Mouse (Mus musculus) heart, adult 11 months (tissue): ENCODE results near the gene A930017K11Rik.

Source experiments
- DNase-seq: peaks from one replicate; pipeline ENCODE4 v3.0.0; 2022

Gene A930017K11Rik

DNA sequence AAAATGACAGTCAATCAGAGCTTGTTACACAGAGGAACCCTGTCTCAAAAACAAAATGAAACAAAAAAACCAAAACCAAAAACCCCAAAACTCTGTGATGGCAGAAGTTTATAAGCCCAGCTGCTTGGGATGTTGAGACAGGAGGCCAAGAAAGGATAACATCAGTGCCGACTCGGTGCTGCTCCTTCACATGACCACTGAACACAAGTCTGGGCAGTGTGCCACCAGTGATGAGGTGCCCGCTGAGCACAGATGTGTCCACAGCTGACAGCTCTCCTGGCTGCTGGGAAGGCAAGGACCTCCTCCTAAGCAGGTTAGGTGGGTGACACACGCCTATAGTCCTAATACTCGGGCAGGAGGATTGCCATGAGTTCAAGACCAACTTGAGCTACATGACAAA is 30.2 kb downstream of the A930017K11Rik start:
- DNase-seq, result peak; percentile 92

DNA sequence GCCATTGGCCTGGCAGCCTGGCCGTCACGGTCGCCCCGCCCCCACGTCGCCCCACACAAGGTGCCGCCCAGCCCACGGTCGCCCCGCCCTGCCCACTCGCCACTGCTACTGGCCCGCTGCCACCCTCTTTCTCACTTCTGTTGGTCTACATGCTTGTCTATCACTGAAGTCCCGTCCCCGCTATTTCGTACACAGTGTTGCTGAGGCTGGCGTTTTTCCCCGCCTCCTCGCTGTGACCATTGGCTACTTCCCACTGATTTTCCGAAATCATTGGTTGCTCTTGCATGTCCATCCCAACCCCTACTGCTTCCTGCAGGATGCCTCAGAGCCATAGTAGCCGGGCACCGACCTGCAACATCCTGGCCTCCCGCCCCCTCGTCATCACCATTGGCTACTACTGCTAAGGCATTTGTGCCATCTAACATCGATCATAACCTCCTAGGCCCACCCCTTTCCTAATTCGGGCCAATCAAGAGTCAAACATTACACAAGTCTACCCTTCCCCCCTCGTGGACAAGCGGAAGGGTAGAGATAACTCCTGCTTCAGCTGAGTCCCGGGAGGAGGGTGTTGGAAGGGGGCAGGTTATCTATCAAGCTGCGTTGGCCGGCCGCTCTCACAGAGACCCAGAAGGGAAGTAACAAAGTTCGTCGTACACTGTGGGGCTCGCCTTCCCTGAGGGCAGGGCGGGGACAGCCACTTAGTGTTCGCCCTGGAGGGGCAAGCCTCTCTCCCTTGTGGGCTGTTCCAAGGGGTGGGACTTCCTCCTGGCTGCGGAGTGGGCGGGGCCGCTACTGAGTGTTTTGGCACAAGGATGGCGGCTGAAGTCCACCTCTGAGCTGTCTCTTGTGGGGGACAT is 32.4 kb downstream of the A930017K11Rik start:
- peak; percentile 100 for DNase-seq

DNA sequence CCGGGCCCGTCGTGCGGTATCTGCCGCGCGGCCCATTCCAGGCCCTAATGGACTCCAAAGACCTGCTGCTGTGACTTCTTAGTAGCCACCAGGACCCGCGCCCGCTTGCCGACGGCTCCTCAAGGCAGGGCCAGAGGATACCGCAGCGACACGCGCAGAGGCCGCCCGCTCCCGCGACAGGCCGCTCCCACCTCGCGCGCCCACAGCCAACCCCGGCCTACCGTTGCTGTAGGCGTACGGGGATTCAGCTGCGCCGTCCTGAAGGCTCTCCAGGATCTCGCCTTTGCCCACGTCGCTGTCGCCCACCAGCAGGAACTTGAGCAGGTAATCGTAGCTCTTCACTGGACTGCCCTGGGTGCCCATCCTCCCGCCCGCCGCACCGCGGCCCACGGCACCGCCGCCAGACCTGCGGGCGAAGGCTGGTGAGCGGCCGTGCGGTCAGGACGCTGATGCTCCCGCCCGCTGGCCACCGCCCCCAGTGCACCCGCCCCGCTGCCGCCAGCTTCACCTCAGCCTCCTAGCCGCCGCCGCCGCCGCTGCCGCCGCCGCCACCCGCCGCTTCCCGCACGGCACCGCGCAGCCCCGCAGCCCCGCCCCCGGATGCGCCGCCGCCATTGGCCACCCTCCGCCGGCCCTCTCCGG is 33.1 kb downstream of the A930017K11Rik start, which contains the start of gene Rab40c:
Gene Rab40c, minus strand, starts transcription at position 584 of the 642 bp plus-strand sequence.
- DNase-seq, result no peak

GRCm38 (mm10) chr17:25918037-25918750 is 34.2 kb downstream of the A930017K11Rik start:
- no peak for DNase-seq

DNA sequence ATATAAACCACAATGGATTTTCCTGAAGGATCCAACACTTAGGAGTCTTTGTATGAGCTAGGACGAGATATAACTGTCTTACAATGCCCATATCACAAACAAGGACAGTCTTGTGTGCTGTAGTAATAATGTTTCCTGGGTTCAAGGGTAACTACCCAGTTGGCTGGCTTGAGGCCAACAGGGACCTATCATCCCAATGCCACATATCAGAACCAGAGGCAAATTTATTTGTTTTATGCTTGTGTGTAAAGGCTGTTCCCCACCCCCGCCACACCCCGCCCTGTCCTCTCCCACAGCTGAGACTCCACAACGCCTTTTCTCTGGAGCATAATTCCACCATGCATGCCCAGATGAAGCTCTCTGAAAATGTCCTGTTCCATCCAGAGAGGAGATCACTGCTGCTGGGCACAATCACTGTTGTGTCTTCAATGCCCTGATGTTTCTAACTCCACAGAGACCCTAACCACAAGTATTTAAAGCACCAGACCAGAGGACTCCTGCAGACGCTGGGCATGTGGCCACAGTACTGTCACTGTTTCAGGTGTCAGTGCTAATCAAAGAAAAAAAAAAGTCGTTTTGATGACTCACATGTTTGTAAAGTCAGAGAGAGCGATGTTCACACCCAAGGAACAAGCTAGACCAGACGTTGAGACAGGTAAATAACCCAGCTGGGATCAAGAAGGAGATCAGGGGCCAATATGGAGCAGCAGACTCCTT is 35.3 kb downstream of the A930017K11Rik start:
- DNase-seq, result no peak

GRCm38 (mm10) chr17:25914295-25914694 is 38.1 kb downstream of the A930017K11Rik start:
- DNase-seq, result no peak

- peak; percentile 96 for DNase-seq
Observed at GRCm38 (mm10) chr17:25913877-25914275, 38.5 kb downstream of the A930017K11Rik start.

DNA sequence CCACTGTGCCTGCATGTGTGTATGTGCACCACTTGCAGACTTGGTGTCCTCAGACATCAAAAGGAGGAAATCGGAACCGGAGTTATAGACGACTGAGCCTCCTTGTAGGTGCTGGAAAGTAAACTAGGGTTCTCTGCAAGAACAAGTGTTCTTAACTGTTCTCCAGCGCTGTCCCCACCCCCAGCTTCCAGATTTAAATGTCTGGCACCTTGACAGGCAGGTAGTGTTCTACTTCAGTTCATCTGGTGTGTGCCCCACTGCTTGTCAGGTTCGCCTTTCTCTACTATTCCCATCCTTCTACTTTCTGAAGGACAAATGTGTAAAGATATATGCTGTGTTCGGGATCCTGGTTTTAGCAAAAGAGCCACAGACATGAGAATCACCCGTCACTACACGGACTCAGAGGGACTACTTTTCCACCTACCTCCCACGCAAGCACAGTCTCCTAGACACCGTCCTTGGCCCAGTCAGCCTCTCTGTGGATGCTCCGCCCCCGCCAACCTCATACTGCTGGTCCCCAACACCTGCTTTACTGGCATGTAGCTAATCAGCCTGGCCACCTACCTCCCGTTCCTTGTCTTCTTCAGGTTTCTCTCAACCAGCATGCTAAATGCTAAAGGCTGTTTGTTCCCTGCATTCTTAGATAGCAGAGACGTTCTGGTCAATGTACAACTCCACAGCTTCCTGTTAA is 39.0 kb downstream of the A930017K11Rik start:
- DNase-seq, result peak; percentile 94

GRCm38 (mm10) chr17:25911816-25912215 is 40.5 kb downstream of the A930017K11Rik start:
- DNase-seq, result peak; percentile 95

- DNase-seq, result no peak
Observed at GRCm38 (mm10) chr17:25907640-25908039, 44.7 kb downstream of the A930017K11Rik start.

DNA sequence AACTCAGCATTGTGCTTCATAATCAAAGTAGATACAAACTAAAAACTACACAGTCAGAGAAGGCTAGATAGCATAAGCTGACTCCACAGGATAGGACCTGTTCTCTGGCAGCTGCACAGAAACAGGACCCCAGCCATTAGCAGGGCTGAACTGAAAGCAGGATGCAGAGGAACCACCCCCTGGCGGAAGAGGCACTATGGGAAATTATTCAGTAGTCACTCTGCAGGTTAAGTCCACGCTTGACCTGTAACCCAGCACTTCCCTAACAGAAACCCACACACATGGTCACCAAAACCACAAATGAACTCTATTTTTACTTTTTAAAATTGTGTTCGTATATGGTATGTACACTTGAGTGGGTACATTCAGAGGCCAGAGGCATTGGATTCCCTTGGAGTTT is 49.3 kb downstream of the A930017K11Rik start:
- DNase-seq, result no peak

DNA sequence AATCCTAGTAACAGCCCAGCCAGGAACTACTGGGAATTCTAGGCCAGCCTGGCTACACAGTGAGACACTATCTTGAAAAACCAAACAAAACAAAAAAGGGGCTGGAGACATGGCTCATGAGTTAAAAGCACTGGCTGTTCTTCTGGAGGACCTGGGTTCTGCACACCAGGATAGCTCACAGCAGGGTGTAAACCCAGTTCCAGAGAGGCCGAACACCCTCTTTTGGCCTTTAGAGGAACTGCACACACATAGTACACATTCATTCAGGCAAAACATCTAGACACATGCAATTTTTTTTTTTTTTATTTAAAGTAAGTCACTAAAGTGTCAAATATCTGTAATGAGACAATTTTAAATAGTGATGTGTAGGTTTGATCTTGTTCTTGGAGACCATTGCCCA is 52.2 kb downstream of the A930017K11Rik start:
- DNase-seq, result no peak
